Mouse (Mus musculus): Measurements from ENCODE around the gene Ranbp2. TPM values are rescaled to one million over a fixed set of nuclear protein-coding genes. Genes with fewer than 3 reads are reported as not detected.

Ranbp2 gene
- polyA plus RNA-seq, 1 experiment from 2014 or later = 18.2 TPM

DNA sequence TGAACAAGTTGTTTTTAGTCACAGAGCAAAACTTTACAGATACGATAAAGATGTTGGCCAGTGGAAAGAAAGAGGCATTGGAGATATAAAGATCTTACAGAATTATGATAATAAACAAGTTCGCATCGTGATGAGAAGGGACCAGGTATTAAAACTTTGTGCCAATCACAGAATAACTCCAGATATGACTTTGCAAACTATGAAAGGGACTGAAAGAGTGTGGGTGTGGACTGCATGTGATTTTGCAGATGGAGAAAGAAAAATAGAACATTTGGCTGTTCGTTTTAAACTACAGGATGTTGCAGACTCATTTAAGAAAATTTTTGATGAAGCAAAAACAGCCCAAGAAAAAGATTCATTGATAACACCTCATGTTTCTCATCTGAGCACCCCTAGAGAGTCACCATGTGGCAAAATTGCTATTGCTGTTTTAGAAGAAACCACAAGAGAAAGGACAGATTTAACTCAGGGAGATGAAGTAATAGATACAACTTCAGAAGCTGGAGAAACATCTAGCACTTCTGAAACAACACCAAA is 33.3 kb downstream of the Ranbp2 start:
- H3K4me2 ChIP-seq (ENCODE audit: low read depth, low read length) = no peak overlapping the region
- no peaks in the 10 kb centered on the region for H3K4me1 ChIP-seq (ENCODE audit: control insufficient read depth, low read depth, low read length)
- no peak overlapping the region for H3K4me3 ChIP-seq (ENCODE audit: low read depth, low read length)
- ATAC-seq (ENCODE audit: low read depth) = no peak
- peaks cover 57% of the 10 kb centered on the region for H3K36me3 ChIP-seq (ENCODE audit: control insufficient read depth, insufficient read depth)
- no peaks in the 10 kb centered on the region for H3K9me3 ChIP-seq (replicated peaks; ENCODE audit: control insufficient read depth, low read length)
- no peaks in the 10 kb centered on the region for H3K27me3 ChIP-seq (ENCODE audit: control insufficient read depth, insufficient read depth, low read depth, low read length)
- 87% methylated on average over 4 of the region's 4 CpGs for WGBS (ENCODE audit: insufficient replicate concordance)
- H3K9ac ChIP-seq (ENCODE audit: low read depth, low read length) = no peak overlapping the region
- no peak overlapping the region for H3K27ac ChIP-seq (ENCODE audit: low read length)

DNA sequence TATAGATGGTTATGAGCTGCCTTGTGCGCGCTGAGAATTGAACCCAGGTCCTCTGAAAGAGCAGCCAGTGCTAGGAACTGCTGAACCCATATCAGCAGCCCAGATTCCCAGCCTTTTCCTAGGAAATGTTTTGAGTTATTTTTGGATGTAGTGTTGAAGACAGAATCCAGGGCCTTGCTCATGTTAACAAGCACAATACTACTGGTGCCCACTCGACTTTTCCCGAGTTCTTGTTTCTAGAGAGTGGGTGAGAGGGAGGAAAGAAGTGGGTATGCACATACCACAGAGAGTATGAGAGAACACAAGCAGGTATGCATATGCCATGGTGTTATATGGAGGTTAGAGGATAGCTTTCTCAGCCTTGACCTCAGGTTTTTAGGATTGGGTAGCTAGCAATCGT is 44.3 kb downstream of the Ranbp2 start:
- Histone ChIP-seq H3K9ac (ENCODE audit: low read depth, low read length) (no peak overlapping the region), H3K4me1 (ENCODE audit: control insufficient read depth, low read depth, low read length) (no peaks in the 10 kb centered on the region), H3K27me3 (ENCODE audit: control insufficient read depth, insufficient read depth, low read depth, low read length) (no peaks in the 10 kb centered on the region), H3K4me3 (ENCODE audit: low read depth, low read length) (no peak overlapping the region), H3K4me2 (ENCODE audit: low read depth, low read length) (no peak overlapping the region), H3K36me3 (ENCODE audit: control insufficient read depth, insufficient read depth) (peaks cover 54% of the 10 kb centered on the region), H3K27ac (ENCODE audit: low read length) (no peak overlapping the region), H3K9me3 (replicated peaks; ENCODE audit: control insufficient read depth, low read length) (no peaks in the 10 kb centered on the region)
- WGBS (ENCODE audit: insufficient replicate concordance) = 85% methylated on average over 5 of the region's 5 CpGs
- ATAC-seq (ENCODE audit: low read depth) = no peak

DNA sequence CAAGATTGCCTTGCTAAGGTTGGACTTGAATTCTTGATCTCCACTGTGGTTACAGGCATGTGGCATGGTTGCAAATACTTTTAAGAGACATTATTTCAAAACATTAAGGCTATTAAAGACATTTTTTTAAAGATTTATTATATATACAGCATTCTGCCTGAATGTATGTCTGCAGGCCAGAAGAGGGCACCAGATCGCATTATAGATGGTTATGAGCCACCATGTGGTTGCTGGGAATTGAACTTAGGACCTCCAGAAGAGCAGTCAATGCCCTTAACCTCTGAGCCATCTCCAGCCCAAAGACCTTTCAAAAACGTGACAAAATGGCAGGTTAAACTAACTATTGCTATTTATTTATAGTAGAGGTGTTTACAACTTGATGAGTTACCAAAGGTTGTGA is 48.9 kb downstream of the Ranbp2 start:
- Histone ChIP-seq H3K4me1 (ENCODE audit: control insufficient read depth, low read depth, low read length) (peaks cover 13% of the 10 kb centered on the region), H3K4me2 (ENCODE audit: low read depth, low read length) (no peak overlapping the region), H3K27me3 (ENCODE audit: control insufficient read depth, insufficient read depth, low read depth, low read length) (no peaks in the 10 kb centered on the region), H3K4me3 (ENCODE audit: low read depth, low read length) (no peak overlapping the region), H3K9me3 (replicated peaks; ENCODE audit: control insufficient read depth, low read length) (no peaks in the 10 kb centered on the region), H3K9ac (ENCODE audit: low read depth, low read length) (no peak overlapping the region), H3K36me3 (ENCODE audit: control insufficient read depth, insufficient read depth) (peaks cover 40% of the 10 kb centered on the region), H3K27ac (ENCODE audit: low read length) (no peak overlapping the region)
- ATAC-seq (ENCODE audit: low read depth) = no peak
- 77% methylated on average over 2 of the region's 2 CpGs for WGBS (ENCODE audit: insufficient replicate concordance)

- H3K27ac ChIP-seq (ENCODE audit: low read length) = peak overlapping the region; percentile 90; the same call in 1 of the 2 replicates
- no peak overlapping the region for H3K9ac ChIP-seq (ENCODE audit: low read depth, low read length)
- H3K36me3 ChIP-seq (ENCODE audit: control insufficient read depth, insufficient read depth) = peaks cover 30% of the 10 kb centered on the region
- peak overlapping the region; percentile 96 for H3K4me3 ChIP-seq (ENCODE audit: low read depth, low read length)
- no peaks in the 10 kb centered on the region for H3K9me3 ChIP-seq (replicated peaks; ENCODE audit: control insufficient read depth, low read length)
- peak overlapping the region; percentile 87; the same call in 1 of the 2 replicates for H3K4me2 ChIP-seq (ENCODE audit: low read depth, low read length)
- no peak for ATAC-seq (ENCODE audit: low read depth)
- H3K4me1 ChIP-seq (ENCODE audit: control insufficient read depth, low read depth, low read length) = peaks cover 13% of the 10 kb centered on the region
- H3K27me3 ChIP-seq (ENCODE audit: control insufficient read depth, insufficient read depth, low read depth, low read length) = no peaks in the 10 kb centered on the region
Measured at GRCm38 (mm10) chr10:58496732-58497131, 50.0 kb downstream of the Ranbp2 start.

DNA sequence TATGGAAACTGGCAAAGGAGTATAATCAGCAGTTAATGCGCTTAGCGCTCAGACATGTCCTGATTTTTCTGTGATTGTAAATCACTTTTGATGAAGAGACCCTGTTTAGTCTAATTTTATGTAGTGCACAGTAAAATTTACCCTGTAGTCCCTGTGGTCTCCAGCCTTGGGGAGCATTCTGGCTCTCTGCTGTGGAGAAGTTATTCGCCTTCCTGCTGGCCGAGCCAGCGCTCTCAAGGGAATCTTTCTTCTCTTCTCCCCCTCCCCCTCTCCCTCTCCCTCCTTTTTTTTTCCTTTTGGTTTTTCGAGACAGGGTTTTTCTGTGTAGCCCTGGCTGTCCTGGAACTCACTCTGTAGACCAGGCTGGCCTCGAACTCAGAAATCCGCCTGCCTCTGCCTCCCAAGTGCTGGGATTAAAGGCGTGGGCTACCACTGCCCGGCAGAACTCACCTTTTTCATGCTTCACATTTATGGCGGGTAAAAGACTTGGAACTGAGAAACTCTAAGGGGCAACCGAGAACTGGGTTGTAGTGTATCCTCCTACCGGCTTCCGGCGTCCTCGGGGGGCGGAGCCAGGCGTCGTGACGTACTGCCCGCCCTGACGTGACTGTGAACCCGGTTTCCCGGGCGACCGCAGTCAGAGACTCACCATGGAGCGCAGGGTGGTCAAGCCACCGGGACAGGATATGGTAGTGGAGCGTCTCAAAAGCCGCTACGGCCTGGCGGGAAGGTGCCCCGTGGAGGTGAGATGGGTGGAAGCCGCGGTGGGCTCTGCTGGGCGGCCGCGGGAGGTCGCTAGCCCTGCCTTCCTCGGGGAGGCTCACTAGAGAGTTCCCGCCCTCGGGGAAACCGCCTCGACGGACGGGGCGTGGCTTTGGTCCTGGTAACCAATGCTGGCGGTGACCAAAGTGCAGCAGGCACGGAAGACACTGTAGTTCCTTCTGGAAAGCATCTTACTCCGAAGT is 50.9 kb downstream of the Ranbp2 start, which contains the start of gene Ccdc138:
Gene Ccdc138, plus strand, starts transcription at position 629 of the 965 bp plus-strand sequence.
- Histone ChIP-seq H3K27ac (ENCODE audit: low read length) (peak within 1 kb of the TSS; percentile 90), H3K27me3 (ENCODE audit: control insufficient read depth, insufficient read depth, low read depth, low read length) (no peaks in the 10 kb centered on the region), H3K9ac (ENCODE audit: low read depth, low read length) (peak within 1 kb of the TSS; percentile 78), H3K9me3 (replicated peaks; ENCODE audit: control insufficient read depth, low read length) (no peaks in the 10 kb centered on the region), H3K4me1 (ENCODE audit: control insufficient read depth, low read depth, low read length) (peaks cover 13% of the 10 kb centered on the region), H3K36me3 (ENCODE audit: control insufficient read depth, insufficient read depth) (peaks cover 21% of the 10 kb centered on the region), H3K4me2 (ENCODE audit: low read depth, low read length) (peak within 1 kb of the TSS; percentile 87), H3K4me3 (ENCODE audit: low read depth, low read length) (peak within 1 kb of the TSS; percentile 96)
- ATAC-seq (ENCODE audit: low read depth) = peak; percentile 99
- under 1% methylated on average over 50 of the region's 50 CpGs for WGBS (ENCODE audit: insufficient replicate concordance)

DNA sequence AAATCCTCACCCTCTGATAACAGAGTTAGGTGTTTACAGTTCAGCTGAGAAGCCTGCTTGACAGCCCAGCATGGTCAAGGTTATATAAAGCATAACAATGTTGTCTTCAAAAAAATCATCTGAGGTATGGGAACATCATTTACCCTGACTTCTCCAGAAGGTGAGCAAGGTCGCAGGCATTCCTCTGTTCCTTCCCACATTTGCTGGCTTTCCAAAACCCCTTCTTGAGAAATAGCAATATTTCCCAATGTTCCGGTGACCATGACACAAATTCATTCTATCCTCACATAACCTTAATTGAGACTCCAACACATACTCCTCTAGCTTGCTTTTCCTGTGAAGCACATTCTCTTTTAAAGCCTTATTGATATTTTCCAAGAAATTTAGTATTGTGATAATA is 51.8 kb downstream of the Ranbp2 start:
- Histone ChIP-seq H3K36me3 (ENCODE audit: control insufficient read depth, insufficient read depth) (peaks cover 13% of the 10 kb centered on the region), H3K9me3 (replicated peaks; ENCODE audit: control insufficient read depth, low read length) (no peaks in the 10 kb centered on the region), H3K4me3 (ENCODE audit: low read depth, low read length) (peak overlapping the region; percentile 96), H3K27me3 (ENCODE audit: control insufficient read depth, insufficient read depth, low read depth, low read length) (no peaks in the 10 kb centered on the region), H3K4me1 (ENCODE audit: control insufficient read depth, low read depth, low read length) (peaks cover 13% of the 10 kb centered on the region), H3K9ac (ENCODE audit: low read depth, low read length) (peak overlapping the region; percentile 78), H3K4me2 (ENCODE audit: low read depth, low read length) (peak overlapping the region; percentile 87), H3K27ac (ENCODE audit: low read length) (peak overlapping the region; percentile 90)
- no peak for ATAC-seq (ENCODE audit: low read depth)
- 46% methylated on average over 2 of the region's 2 CpGs for WGBS (ENCODE audit: insufficient replicate concordance)

DNA sequence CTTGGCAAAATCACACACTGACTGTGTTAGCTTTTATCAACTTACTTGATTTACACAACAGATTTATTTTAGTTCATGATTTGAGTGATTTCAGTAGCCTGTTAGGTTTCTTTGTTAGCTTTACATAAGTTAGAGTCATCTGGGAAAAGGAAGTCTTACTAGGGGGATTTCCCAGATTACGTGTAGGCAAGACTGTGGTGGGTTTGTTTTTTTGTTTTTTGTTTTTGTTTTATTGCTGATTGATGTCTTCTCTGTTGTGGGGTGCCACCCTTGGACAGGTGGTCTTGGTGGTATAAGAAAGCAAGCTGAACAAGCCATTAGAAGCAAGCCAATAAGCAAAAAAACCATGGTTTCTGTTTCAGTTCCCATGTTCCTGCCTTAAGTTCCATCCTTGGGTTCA is 82.6 kb downstream of the Ranbp2 start:
- Histone ChIP-seq H3K27me3 (ENCODE audit: control insufficient read depth, insufficient read depth, low read depth, low read length) (no peaks in the 10 kb centered on the region), H3K9me3 (replicated peaks; ENCODE audit: control insufficient read depth, low read length) (no peaks in the 10 kb centered on the region), H3K27ac (ENCODE audit: low read length) (no peak overlapping the region), H3K36me3 (ENCODE audit: control insufficient read depth, insufficient read depth) (no peaks in the 10 kb centered on the region), H3K4me2 (ENCODE audit: low read depth, low read length) (no peak overlapping the region), H3K9ac (ENCODE audit: low read depth, low read length) (no peak overlapping the region), H3K4me1 (ENCODE audit: control insufficient read depth, low read depth, low read length) (no peaks in the 10 kb centered on the region), H3K4me3 (ENCODE audit: low read depth, low read length) (no peak overlapping the region)
- WGBS (ENCODE audit: insufficient replicate concordance) = 47% methylated on average over 1 of the region's 1 CpGs
- no peak for ATAC-seq (ENCODE audit: low read depth)

- Histone ChIP-seq H3K9ac (ENCODE audit: low read depth, low read length) (no peak overlapping the region), H3K9me3 (replicated peaks; ENCODE audit: control insufficient read depth, low read length) (no peaks in the 10 kb centered on the region), H3K27me3 (ENCODE audit: control insufficient read depth, insufficient read depth, low read depth, low read length) (no peaks in the 10 kb centered on the region), H3K27ac (ENCODE audit: low read length) (no peak overlapping the region), H3K4me1 (ENCODE audit: control insufficient read depth, low read depth, low read length) (no peaks in the 10 kb centered on the region), H3K4me3 (ENCODE audit: low read depth, low read length) (no peak overlapping the region), H3K36me3 (ENCODE audit: control insufficient read depth, insufficient read depth) (no peaks in the 10 kb centered on the region), H3K4me2 (ENCODE audit: low read depth, low read length) (no peak overlapping the region)
- ATAC-seq (ENCODE audit: low read depth) = no peak
- 79% methylated on average over 10 of the region's 10 CpGs for WGBS (ENCODE audit: insufficient replicate concordance)
Measured at GRCm38 (mm10) chr10:58530896-58531790, 84.4 kb downstream of the Ranbp2 start.
